Mouse (Mus musculus) heart, embryonic 11.5 days (tissue): ENCODE results near the gene Rnf123. TPM values are rescaled to one million over a fixed set of nuclear protein-coding genes. Genes with fewer than 3 reads are reported as not detected.

Experiments
- microRNA-seq: library from miRNA; unstranded; fragments of <30 nt; microRNA quantifications from one replicate; pipeline ENCODE4, GENCODE M21; 2016; ENCODE audit warnings: borderline number of aligned reads
- polyA plus RNA-seq: library from polyadenylated mRNA; unstranded; fragments of >200 nt; fragmentation: Nextera tagmentation; extraction: Ambion mirVana; gene quantifications from 2 replicates; pipeline ENCODE4 v1.2.1, GENCODE M21; 2014

Rnf123 gene
- polyA plus RNA-seq, 1 experiment from 2014 or later: 23.4 TPM

Small RNA genes lying within 50 kb of the gene (microRNA-seq; reads per million reads assigned to microRNA genes)
- not detected for gene Gm47303
- gene Mir7088: not detected

Other genes with a start within 250 kb of the Rnf123 start
- 46.0 and 51.3 TPM in 2 replicates for gene Rbm6, start 210.1 kb downstream of the Rnf123 start, polyA plus RNA-seq
- gene Mon1a, start 195.2 kb downstream of the Rnf123 start, polyA plus RNA-seq: 9.6 and 11.9 TPM in 2 replicates
- 1.3 and 1.6 TPM in 2 replicates for gene Mst1r, start 176.5 kb downstream of the Rnf123 start, polyA plus RNA-seq
- not detected in 2 replicates for gene Actl11, start 154.9 kb downstream of the Rnf123 start, polyA plus RNA-seq
- gene Camkv, start 147.7 kb downstream of the Rnf123 start, polyA plus RNA-seq: 0.46 and 0.70 TPM in 2 replicates
- 14.5 and 16.7 TPM in 2 replicates for gene Traip, start 133.2 kb downstream of the Rnf123 start, polyA plus RNA-seq
- gene Uba7, start 107.8 kb downstream of the Rnf123 start, polyA plus RNA-seq: 43.9 and 47.8 TPM in 2 replicates
- 3.2 and 4.0 TPM in 2 replicates for gene Gm20661, start 100.3 kb downstream of the Rnf123 start, polyA plus RNA-seq
- gene Inka1, start 97.5 kb downstream of the Rnf123 start, polyA plus RNA-seq: 66.6 and 66.8 TPM in 2 replicates
- gene Cdhr4, start 90.8 kb downstream of the Rnf123 start, polyA plus RNA-seq: 7.0 and 10.2 TPM in 2 replicates
- 0.52 and 0.90 TPM in 2 replicates for gene Gm20662, start 87.0 kb downstream of the Rnf123 start, polyA plus RNA-seq
- 17.0 and 25.5 TPM in 2 replicates for gene Ip6k1, start 80.8 kb downstream of the Rnf123 start, polyA plus RNA-seq
- 24.0 and 24.5 TPM in 2 replicates for gene Gmppb, start 34.1 kb downstream of the Rnf123 start, polyA plus RNA-seq
- gene Amigo3, start 30.2 kb downstream of the Rnf123 start, polyA plus RNA-seq: 1.1 and 1.9 TPM in 2 replicates
- 1.4 and 1.8 TPM in 2 replicates for gene Mst1, start 2.9 kb downstream of the Rnf123 start, polyA plus RNA-seq
- gene Apeh, start 11.3 kb upstream of the Rnf123 start, polyA plus RNA-seq: 64.5 and 70.7 TPM in 2 replicates
- 0.58 and 0.77 TPM in 2 replicates for gene Bsn, start 107.0 kb upstream of the Rnf123 start, polyA plus RNA-seq
- 115 and 149 TPM in 2 replicates for gene Dag1, start 180.6 kb upstream of the Rnf123 start, polyA plus RNA-seq
- 25.1 and 26.0 TPM in 2 replicates for gene Nicn1, start 207.1 kb upstream of the Rnf123 start, polyA plus RNA-seq
- gene Amt, start 213.5 kb upstream of the Rnf123 start, polyA plus RNA-seq: 12.9 and 15.3 TPM in 2 replicates
- gene Rhoa, start 222.8 kb upstream of the Rnf123 start, polyA plus RNA-seq: 252 and 277 TPM in 2 replicates
- 28.5 and 34.7 TPM in 2 replicates for gene Tcta, start 222.8 kb upstream of the Rnf123 start, polyA plus RNA-seq